Mouse (Mus musculus) C2C12 (cell line): ENCODE measurements around the gene Plekhs1. TPM values are rescaled to one million over a fixed set of nuclear protein-coding genes. Genes with fewer than 3 reads are reported as not detected.

Experiments used
- H3K27me3 ChIP-seq: one replicate; pipeline ENCODE4 v1.6.1; 2011; ENCODE audit not compliant: control insufficient read depth, insufficient read depth, insufficient read length
- H3K36me3 ChIP-seq: one replicate; pipeline ENCODE4 v1.6.1; 2011; ENCODE audit not compliant: control insufficient read depth, insufficient read depth
- H3K4me3 ChIP-seq: one replicate; pipeline ENCODE4 v1.5.1; 2011; ENCODE audit warnings: mild to moderate bottlenecking, control low read depth; ENCODE audit not compliant: poor library complexity, insufficient read depth, severe bottlenecking
- H3K79me2 ChIP-seq: one replicate; pipeline ENCODE4 v1.6.1; 2011; ENCODE audit not compliant: control insufficient read depth, insufficient read depth
- H3K79me3 ChIP-seq: one replicate; pipeline ENCODE4 v1.6.1; 2011; ENCODE audit warnings: low read depth, control low read depth
- H3ac ChIP-seq: one replicate; pipeline ENCODE3; 2011; ENCODE audit warnings: low read depth; ENCODE audit not compliant: control insufficient read depth, insufficient read length
- CEBPB ChIP-seq: IDR thresholded peaks from one replicate; pipeline ENCODE4 v1.6.1; 2011; ENCODE audit warnings: low read depth, mild to moderate bottlenecking, control low read depth, moderate library complexity
- CTCF ChIP-seq: IDR thresholded peaks from one replicate; pipeline ENCODE4 v1.5.1; 2011; ENCODE audit not compliant: control insufficient read depth, insufficient read depth, insufficient read length
- FOSL1 ChIP-seq: IDR thresholded peaks from one replicate; pipeline ENCODE4 v1.8.0; 2011; ENCODE audit warnings: mild to moderate bottlenecking, low read length; ENCODE audit not compliant: poor library complexity, insufficient read depth, severe bottlenecking
- MAX ChIP-seq: IDR thresholded peaks from one replicate; pipeline ENCODE4 v1.6.1; 2011; ENCODE audit warnings: mild to moderate bottlenecking, control low read depth
- MYOD1 ChIP-seq: IDR thresholded peaks from one replicate; pipeline ENCODE4 v1.6.1; 2011; ENCODE audit warnings: low read depth; ENCODE audit not compliant: control insufficient read depth, insufficient read length
- MYOG ChIP-seq: IDR thresholded peaks from one replicate; pipeline ENCODE4 v1.6.1; 2011; ENCODE audit not compliant: control insufficient read depth, insufficient read length; ENCODE audit errors: extremely low read depth
- USF1 ChIP-seq: IDR thresholded peaks from one replicate; pipeline ENCODE4 v1.6.1; 2011; ENCODE audit warnings: low read depth, mild to moderate bottlenecking, control low read depth, moderate library complexity
- polyA plus RNA-seq: library from polyadenylated mRNA; unstranded; fragments of >200 nt; fragmentation: generic; extraction: Trizol; gene quantifications from one replicate; pipeline ENCODE4 v1.2.1, GENCODE M21; 2012; ENCODE audit warnings: missing spikeins

Plekhs1 gene
- polyA plus RNA-seq, 1 experiment = not detected

- TF ChIP-seq USF1 (no peak), MYOG (no peak), MAX (no peak), MYOD1 (no peak), FOSL1 (no peak), CTCF (no peak), CEBPB (no peak)
- Histone ChIP-seq H3K27me3 (no peaks in the 10 kb centered on the region), H3K4me3 (no peak overlapping the region), H3K36me3 (no peaks in the 10 kb centered on the region), H3K79me3 (no peaks in the 10 kb centered on the region), H3ac (no peak overlapping the region), H3K79me2 (no peaks in the 10 kb centered on the region)
These were observed 15.1 kb downstream of the Plekhs1 start for GRCm38 (mm10) chr19:56476546-56476945.

GRCm38 (mm10) chr19:56477253-56477652 is 15.8 kb downstream of the Plekhs1 start:
- Histone ChIP-seq H3K4me3 (no peak overlapping the region), H3ac (no peak overlapping the region), H3K79me2 (no peaks in the 10 kb centered on the region), H3K27me3 (no peaks in the 10 kb centered on the region), H3K36me3 (no peaks in the 10 kb centered on the region), H3K79me3 (no peaks in the 10 kb centered on the region)
- TF ChIP-seq MAX (no peak), MYOG (no peak), CEBPB (no peak), CTCF (no peak), MYOD1 (no peak), USF1 (no peak), FOSL1 (no peak)

- no peaks in the 10 kb centered on the region for H3K27me3 ChIP-seq
- no peak for TF ChIP-seq FOSL1
- TF ChIP-seq CEBPB = no peak
- no peak for TF ChIP-seq USF1
- no peak for TF ChIP-seq MYOG
- TF ChIP-seq MYOD1 = no peak
- TF ChIP-seq CTCF = no peak
- no peak for TF ChIP-seq MAX
- H3K79me3 ChIP-seq = no peaks in the 10 kb centered on the region
- no peak overlapping the region for H3ac ChIP-seq
- H3K79me2 ChIP-seq = no peaks in the 10 kb centered on the region
- H3K4me3 ChIP-seq = no peak overlapping the region
- no peaks in the 10 kb centered on the region for H3K36me3 ChIP-seq
These were observed 16.4 kb downstream of the Plekhs1 start for GRCm38 (mm10) chr19:56477832-56478231.

- no peak for TF ChIP-seq USF1
- TF ChIP-seq MYOG = no peak
- TF ChIP-seq CTCF = no peak
- TF ChIP-seq MYOD1 = no peak
- no peak for TF ChIP-seq FOSL1
- no peak for TF ChIP-seq CEBPB
- TF ChIP-seq MAX = no peak
- no peak overlapping the region for H3ac ChIP-seq
- no peaks in the 10 kb centered on the region for H3K27me3 ChIP-seq
- no peak overlapping the region for H3K4me3 ChIP-seq
- H3K79me2 ChIP-seq = no peaks in the 10 kb centered on the region
- H3K79me3 ChIP-seq = no peaks in the 10 kb centered on the region
- no peaks in the 10 kb centered on the region for H3K36me3 ChIP-seq
These were observed 23.4 kb downstream of the Plekhs1 start for GRCm38 (mm10) chr19:56484630-56485375.

- H3K79me3 ChIP-seq = no peaks in the 10 kb centered on the region
- H3K79me2 ChIP-seq = no peaks in the 10 kb centered on the region
- TF ChIP-seq CEBPB (peak; percentile 94), MYOD1 (peak; percentile 50), CTCF (no peak)
- H3K36me3 ChIP-seq = no peaks in the 10 kb centered on the region
- no peak overlapping the region for H3K4me3 ChIP-seq
- H3K27me3 ChIP-seq = no peaks in the 10 kb centered on the region
- H3ac ChIP-seq = no peak overlapping the region
These were observed 24.2 kb downstream of the Plekhs1 start for GRCm38 (mm10) chr19:56485376-56486271.

GRCm38 (mm10) chr19:56486926-56487325 is 25.5 kb downstream of the Plekhs1 start:
- TF ChIP-seq CEBPB (no peak), CTCF (no peak), MAX (no peak), USF1 (no peak), MYOD1 (no peak), MYOG (no peak), FOSL1 (no peak)
- H3K79me3 ChIP-seq = no peaks in the 10 kb centered on the region
- H3ac ChIP-seq = no peak overlapping the region

More at GRCm38 (mm10) chr19:56486926-56487325, 25.5 kb downstream of the Plekhs1 start:
- Histone ChIP-seq H3K79me2 (no peaks in the 10 kb centered on the region), H3K36me3 (no peaks in the 10 kb centered on the region), H3K27me3 (no peaks in the 10 kb centered on the region), H3K4me3 (no peak overlapping the region)
